Mouse (Mus musculus) cerebellum, adult 2 months (tissue): ENCODE results near the gene Alyref.

Experiments used
- CTCF ChIP-seq: fragments of 200-500 bp; IDR thresholded peaks from 2 replicates; pipeline ENCODE4 v1.5.1; 2011; ENCODE audit warnings: low read depth, mild to moderate bottlenecking, control low read depth, low read length, moderate library complexity, borderline replicate concordance; ENCODE audit not compliant: insufficient read depth
- POLR2A ChIP-seq: fragments of 200-500 bp; IDR thresholded peaks from 2 replicates; pipeline ENCODE4 v1.6.1; 2011; ENCODE audit warnings: low read length, control low read depth, borderline replicate concordance; ENCODE audit not compliant: insufficient read depth

DNA sequence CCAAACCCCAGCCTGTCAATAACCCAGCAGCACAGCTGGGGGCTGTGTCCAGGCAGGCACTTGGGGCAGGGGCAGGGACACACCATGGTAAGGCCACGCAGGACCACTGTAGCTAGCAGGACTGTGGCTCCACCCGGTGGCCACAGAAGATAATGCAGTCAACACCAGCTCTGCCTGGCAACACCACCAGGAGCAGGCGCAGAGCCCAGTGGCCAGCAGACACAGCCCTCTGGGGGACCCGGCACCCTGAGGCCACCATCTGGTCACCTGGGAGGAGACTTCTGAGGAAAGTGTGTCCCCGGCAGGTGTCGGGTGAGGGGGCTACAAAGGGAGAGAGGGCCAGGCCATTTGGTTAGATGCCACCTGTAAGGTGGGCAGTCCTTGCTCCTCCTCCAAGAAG lies 14.6 kb upstream of the Alyref start:
- TF ChIP-seq CTCF (peak; percentile 97), POLR2A (no peak)
